8 mouse cellular contexts compared by ENCODE assay signal in the genomic region with DNA sequence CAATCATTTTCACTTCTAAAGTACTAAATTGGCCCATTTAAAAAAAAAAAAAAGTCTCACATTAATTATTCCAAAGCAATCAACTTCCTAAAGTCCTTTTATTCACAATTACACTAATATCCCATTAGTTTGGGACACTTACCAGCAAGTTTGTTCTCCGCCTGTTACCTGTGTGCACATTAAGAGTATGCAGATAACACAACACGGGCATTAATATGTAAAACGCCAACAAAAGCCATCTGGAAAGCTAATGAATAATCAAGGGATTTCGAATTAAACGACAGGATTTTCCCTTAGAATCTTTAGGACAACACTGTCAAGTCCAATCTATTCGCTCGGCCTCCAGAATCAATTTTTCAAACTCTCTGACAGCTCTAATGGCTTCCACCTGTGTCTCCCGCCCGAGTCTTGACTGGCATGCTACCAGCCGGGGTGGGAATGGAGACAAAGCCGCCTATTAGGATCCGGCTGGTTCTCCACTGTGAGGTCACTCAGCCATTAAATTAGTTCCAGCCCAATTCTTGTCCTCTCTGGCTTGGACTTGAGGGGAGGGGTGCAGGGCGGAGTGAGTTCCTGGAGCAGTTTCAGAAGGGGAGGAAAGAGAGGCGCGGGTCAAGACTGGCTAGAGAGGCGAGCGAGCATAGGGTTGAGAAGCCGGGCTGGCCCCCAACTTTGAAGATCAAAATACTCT.
DNase-seq lines count a peak whose midpoint lies in the region; ATAC-seq lines count a peak whose summit lies in the region.

No protein-coding gene starts in this region.

- H3K9ac ChIP-seq in forebrain, embryonic 13.5 days = no peak overlapping the region
- no peak overlapping the region for H3K9ac ChIP-seq in hindbrain, embryonic 11.5 days (ENCODE audit: low read depth, low read length)

- H3K27ac ChIP-seq in forebrain, embryonic 13.5 days = no peak overlapping the region
- no peak overlapping the region for H3K27ac ChIP-seq in hindbrain, embryonic 11.5 days (ENCODE audit: low read depth, low read length)

- DNase-seq in ES-CJ7 (ENCODE audit: low read depth, low spot score) = peak; percentile 14
- peak; percentile 57 for DNase-seq in cerebellum, adult 11 months
- peak; percentile 82 for DNase-seq in hindbrain, embryonic 11.5 days (ENCODE audit: low spot score)
- DNase-seq in layer of hippocampus, postnatal 14 days (ENCODE audit: low spot score in 2 of 2) = peak; percentile 45 to 71
- peak; percentile 27 for DNase-seq in ovary, postnatal 14 days (ENCODE audit: low spot score)
- DNase-seq in natural killer cell, adult 2 months (ENCODE audit: low spot score in 2 of 2) = no peak
- DNase-seq in spleen, postnatal 10 days (ENCODE audit: low spot score in 2 of 2) = no peak

- 5% methylated on average over 18 of the region's 18 CpGs for WGBS in forebrain, embryonic 13.5 days
- WGBS in hindbrain, embryonic 11.5 days = 10% methylated on average over 18 of the region's 18 CpGs

- H3K27me3 ChIP-seq in forebrain, embryonic 13.5 days = peaks cover 78% of the 10 kb centered on the region
- peaks cover 79% of the 10 kb centered on the region for H3K27me3 ChIP-seq in hindbrain, embryonic 11.5 days (ENCODE audit: control insufficient read depth, insufficient read depth, low read length)

- no peaks in the 10 kb centered on the region for H3K9me3 ChIP-seq in forebrain, embryonic 13.5 days (replicated peaks)
- no peaks in the 10 kb centered on the region for H3K9me3 ChIP-seq in hindbrain, embryonic 11.5 days (ENCODE audit: control insufficient read depth, low read length)

- H3K4me1 ChIP-seq in forebrain, embryonic 13.5 days = peaks cover 27% of the 10 kb centered on the region
- H3K4me1 ChIP-seq in hindbrain, embryonic 11.5 days (replicated peaks; ENCODE audit: control insufficient read depth, insufficient read depth, low read length) = no peaks in the 10 kb centered on the region

- H3K36me3 ChIP-seq in forebrain, embryonic 13.5 days (ENCODE audit: poor library complexity, severe bottlenecking) = no peaks in the 10 kb centered on the region
- no peaks in the 10 kb centered on the region for H3K36me3 ChIP-seq in hindbrain, embryonic 11.5 days (ENCODE audit: control insufficient read depth, insufficient read depth, low read length)

- ATAC-seq in forebrain, embryonic 13.5 days = peak; percentile 93
- ATAC-seq in hindbrain, embryonic 11.5 days (ENCODE audit: low FRiP score) = peak; percentile 90

- peak overlapping the region; percentile 4; the same call in 1 of the 2 replicates for H3K4me2 ChIP-seq in forebrain, embryonic 13.5 days
- H3K4me2 ChIP-seq in hindbrain, embryonic 11.5 days (replicated peaks; ENCODE audit: low read depth, low read length) = no peak overlapping the region

- H3K4me3 ChIP-seq in forebrain, embryonic 13.5 days = no peak overlapping the region
- no peak overlapping the region for H3K4me3 ChIP-seq in hindbrain, embryonic 11.5 days (ENCODE audit: low read depth, low read length)

Comparison
In these comparisons a context has a peak if more than half of its experiments do, and no peak if none do; other contexts are left out.
1. DNase-seq: peak in ES-CJ7 (single experiment), cerebellum, adult 11 months (single experiment), hindbrain, embryonic 11.5 days (single experiment), layer of hippocampus, postnatal 14 days (2 of 2) and ovary, postnatal 14 days (single experiment); none in natural killer cell, adult 2 months (0 of 2) and spleen, postnatal 10 days (0 of 2).